Mouse (Mus musculus) heart, postnatal 4 days (tissue): ENCODE data around the gene Olfr382. TPM values are rescaled to one million over a fixed set of nuclear protein-coding genes. Genes with fewer than 3 reads are reported as not detected.
"Not testable (repeated sequence)": the region's sequence is repeated elsewhere in the genome, so short reads cannot be mapped to it uniquely, and the experiment has no call there.

Experiments
- DNase-seq: peaks from one replicate; pipeline ENCODE4 v3.0.0; 2021
- total RNA-seq, 2 experiments: library from RNA; stranded (reverse); gene quantifications; 2 replicates each; pipeline ENCODE4 v1.2.3; 2021

Gene Olfr382
- not detected for total RNA-seq

- DNase-seq = no peak
Measured at GRCm38 (mm10) chr11:73517097-73517496, at the start of gene Olfr382. TSS of gene Olfr382 (minus strand) at chr11:73517197.

- DNase-seq = not testable (repeated sequence)
Measured at GRCm38 (mm10) chr11:73528971-73529370, 12.0 kb upstream of the Olfr382 start.

GRCm38 (mm10) chr11:73491503-73491902, 25.5 kb downstream of the Olfr382 start, which contains the start of gene Olfr381:
TSS of gene Olfr381 (minus strand) at chr11:73491603.
- DNase-seq = no peak

Other genes with a start within 250 kb of the Olfr382 start
- under 1 TPM; 0.07 to 0.10 TPM for gene Trpv3, start 249.8 kb downstream of the Olfr382 start, total RNA-seq
- gene Aspa, start 187.6 kb downstream of the Olfr382 start, total RNA-seq = under 1 TPM; 0.27 to 0.57 TPM
- not detected for gene Gm49340, start 187.5 kb downstream of the Olfr382 start, total RNA-seq
- gene Spata22, start 187.5 kb downstream of the Olfr382 start, total RNA-seq = not detected
- gene Olfr20, start 166.4 kb downstream of the Olfr382 start, total RNA-seq = not detected
- not detected for gene Olfr376, start 146.0 kb downstream of the Olfr382 start, total RNA-seq
- not detected for gene Olfr1, start 117.6 kb downstream of the Olfr382 start, total RNA-seq
- not detected for gene Olfr378, start 88.7 kb downstream of the Olfr382 start, total RNA-seq
- gene Olfr380, start 59.7 kb downstream of the Olfr382 start, total RNA-seq = not detected
- gene Olfr381, start 25.6 kb downstream of the Olfr382 start, total RNA-seq = not detected
- gene Olfr385, start 75.8 kb upstream of the Olfr382 start, total RNA-seq = not detected
- not detected for gene Olfr384, start 81.4 kb upstream of the Olfr382 start, total RNA-seq
- not detected for gene Zfp735, start 171.6 kb upstream of the Olfr382 start, total RNA-seq